Mouse (Mus musculus) urinary bladder, postnatal 4 days (tissue): ENCODE results near the gene Pex5.

Experiments
- DNase-seq, 2 experiments: peaks; one replicate each; pipeline ENCODE4 v3.0.0; 2021 to 2022; ENCODE audit warnings: low spot score in 2 of 2

Gene Pex5

GRCm38 (mm10) chr6:124414927-124415325, at the start of gene Pex5:
TSS of gene Pex5 (minus strand) at chr6:124415067.
- DNase-seq: peak; percentile 91 to 97

GRCm38 (mm10) chr6:124463881-124464291, 49.0 kb upstream of the Pex5 start:
- no peak for DNase-seq

DNA sequence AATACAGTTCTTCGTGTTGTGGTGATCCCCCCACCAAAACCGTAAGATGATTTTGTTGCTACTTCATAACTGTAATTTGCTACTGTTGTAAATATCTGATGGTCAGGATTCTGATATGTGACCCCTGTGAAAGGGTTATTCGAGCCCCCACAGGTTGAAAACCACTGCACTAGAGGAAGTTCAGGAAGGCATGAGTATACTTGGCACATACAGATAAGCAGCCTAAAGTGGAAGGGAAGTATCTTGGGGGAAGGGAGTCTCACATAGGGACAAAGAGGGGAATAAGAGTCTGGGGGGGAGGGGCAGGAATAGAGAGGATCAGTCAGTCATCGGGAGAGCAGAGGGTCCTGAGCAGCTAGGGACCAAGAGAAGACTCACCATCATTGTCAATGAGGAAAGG, 44.5 kb upstream of the Pex5 start:
- DNase-seq: no peak

DNA sequence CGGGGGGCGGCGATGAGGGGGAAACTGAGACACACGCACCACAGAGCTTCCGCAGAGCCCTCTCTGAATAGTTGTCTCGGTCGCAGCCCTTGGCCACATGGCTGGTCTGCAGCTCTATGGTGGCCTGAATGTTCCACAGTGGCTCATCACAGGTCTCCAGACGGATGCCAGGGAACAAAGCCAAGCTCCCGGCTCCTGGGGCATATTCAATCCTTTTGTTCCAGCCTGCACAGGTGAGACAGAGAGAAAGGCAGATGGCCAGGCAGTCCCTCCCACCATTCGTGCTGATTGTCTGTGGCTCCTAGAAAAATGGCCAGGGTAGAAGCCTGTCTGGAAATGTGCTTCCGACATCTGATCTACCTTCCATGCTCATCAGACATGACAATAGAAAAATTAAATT, 43.6 kb upstream of the Pex5 start:
- DNase-seq: no peak

- no peak for DNase-seq
Observed at GRCm38 (mm10) chr6:124457827-124458226, 43.0 kb upstream of the Pex5 start.

GRCm38 (mm10) chr6:124456243-124456642, 41.4 kb upstream of the Pex5 start:
- no peak for DNase-seq

DNA sequence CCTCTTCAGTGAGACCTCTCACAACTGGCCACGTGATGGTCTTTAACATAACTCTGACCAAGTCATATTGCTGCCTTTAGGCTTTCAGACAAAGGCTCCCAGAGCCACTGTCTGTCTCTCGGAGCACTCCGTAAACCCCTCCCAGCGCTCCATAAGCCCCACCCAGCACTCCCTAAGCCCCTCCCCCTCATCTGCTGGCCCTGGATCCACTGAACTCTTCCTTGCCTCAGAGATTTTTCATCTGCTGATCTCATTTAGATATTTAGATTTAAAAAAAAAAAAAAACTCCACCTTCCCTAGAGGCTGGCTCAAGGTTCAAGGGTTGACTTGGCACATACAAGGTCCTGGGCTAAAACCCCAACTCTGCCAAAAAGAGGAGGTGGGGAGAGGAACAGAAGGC, 38.9 kb upstream of the Pex5 start:
- DNase-seq: no peak

- no peak for DNase-seq
Observed at GRCm38 (mm10) chr6:124451995-124452394, 37.1 kb upstream of the Pex5 start.

- DNase-seq: no peak
Observed at GRCm38 (mm10) chr6:124449668-124450383, 35.0 kb upstream of the Pex5 start.

DNA sequence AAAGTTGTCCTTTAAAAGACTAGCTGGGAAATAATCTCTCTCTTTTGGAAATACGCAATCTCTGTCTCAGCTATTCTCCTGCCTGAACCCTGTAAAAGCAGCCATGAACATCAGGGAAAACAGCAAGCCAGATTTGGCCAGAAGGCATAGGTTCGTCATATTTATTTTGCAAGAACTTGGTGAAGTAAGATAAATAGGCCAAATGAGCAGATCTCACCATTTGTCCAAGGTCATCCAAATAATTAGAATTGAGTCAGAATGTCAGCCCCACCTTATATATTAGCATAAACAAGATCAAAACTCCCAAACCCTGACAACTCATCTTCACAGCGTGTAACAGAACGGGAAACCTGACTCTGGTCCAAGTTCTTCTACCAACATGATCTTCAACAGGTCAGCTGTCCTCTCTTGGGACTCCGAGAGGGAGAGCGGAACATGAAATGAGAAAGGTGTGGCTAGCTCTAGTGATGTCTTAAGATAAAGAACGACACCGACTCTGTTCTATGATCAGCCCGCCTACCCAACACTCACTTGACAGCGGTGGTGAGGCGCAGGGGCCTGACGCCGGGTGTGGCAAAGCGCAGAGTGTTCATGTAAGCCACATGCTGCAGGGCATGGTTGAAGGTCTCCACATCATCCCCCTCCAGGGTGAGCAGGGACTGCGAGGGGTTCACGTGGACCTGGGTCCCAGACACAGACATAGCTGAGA, 34.2 kb upstream of the Pex5 start:
- no peak for DNase-seq

- DNase-seq: no peak
Observed at GRCm38 (mm10) chr6:124448186-124448852, 33.5 kb upstream of the Pex5 start.

DNA sequence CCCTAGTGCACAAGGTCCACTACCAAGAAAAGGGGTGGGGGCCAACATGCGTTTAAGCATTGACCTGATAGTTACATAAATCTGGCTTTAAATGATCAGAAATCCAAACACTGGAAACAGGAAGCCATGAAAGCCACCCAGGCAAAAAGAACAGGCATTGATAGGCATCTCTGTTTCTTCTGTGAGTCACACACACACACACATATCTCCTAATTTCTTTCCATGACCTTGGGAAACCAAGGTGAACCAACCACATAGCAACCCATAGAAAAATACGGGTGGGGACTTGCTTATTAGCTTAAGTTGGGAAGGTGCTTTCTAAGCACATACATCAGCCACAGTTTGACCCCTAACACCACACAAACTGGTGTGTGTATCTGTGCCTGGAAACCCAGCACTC, 32.5 kb upstream of the Pex5 start:
- no peak for DNase-seq

DNA sequence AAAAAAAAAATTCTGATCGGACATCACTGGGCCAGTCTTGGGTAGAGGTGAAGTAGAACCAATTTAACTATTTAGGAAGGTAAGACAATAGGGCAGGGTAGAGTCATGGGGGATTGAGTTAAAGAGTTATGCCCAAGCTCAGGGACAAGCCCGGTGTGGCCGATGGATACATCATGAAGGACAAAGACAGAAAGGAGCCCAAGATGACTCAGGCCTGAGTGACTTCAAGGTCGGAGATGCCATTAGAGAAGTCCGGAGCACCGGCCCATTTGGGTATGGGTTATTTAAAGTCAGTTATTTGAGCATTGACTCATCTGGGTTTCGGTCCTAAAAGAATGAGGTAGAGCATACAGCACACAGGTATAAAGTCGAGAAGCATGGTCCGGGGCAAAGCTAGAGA, 31.6 kb upstream of the Pex5 start:
- DNase-seq: no peak

- no peak for DNase-seq
Observed at GRCm38 (mm10) chr6:124446024-124446423, 31.2 kb upstream of the Pex5 start.

- no peak for DNase-seq
Observed at GRCm38 (mm10) chr6:124443338-124443737, 28.5 kb upstream of the Pex5 start.

DNA sequence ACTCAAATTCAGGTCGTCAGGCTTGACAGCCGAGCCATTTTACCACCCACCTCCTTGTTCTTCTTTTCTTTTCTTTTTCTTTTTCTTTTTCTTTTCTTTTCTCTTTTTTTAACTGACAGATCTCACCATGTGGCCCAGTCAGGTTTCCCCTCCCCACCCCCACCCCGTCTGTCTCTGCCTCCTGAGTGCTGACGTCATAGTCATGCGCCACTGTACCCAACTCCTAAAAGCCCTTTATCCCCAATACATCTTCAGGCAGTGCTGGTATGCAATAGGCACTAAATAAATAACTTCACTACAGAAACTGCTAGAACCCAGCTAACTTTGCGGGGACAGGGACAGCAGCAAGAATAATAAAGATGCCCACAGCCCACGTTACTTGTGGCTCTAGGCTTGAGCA, 21.4 kb upstream of the Pex5 start:
- DNase-seq: no peak

GRCm38 (mm10) chr6:124435173-124435572, 20.3 kb upstream of the Pex5 start:
- DNase-seq: no peak

GRCm38 (mm10) chr6:124433688-124434324, 18.9 kb upstream of the Pex5 start:
- no peak for DNase-seq

DNA sequence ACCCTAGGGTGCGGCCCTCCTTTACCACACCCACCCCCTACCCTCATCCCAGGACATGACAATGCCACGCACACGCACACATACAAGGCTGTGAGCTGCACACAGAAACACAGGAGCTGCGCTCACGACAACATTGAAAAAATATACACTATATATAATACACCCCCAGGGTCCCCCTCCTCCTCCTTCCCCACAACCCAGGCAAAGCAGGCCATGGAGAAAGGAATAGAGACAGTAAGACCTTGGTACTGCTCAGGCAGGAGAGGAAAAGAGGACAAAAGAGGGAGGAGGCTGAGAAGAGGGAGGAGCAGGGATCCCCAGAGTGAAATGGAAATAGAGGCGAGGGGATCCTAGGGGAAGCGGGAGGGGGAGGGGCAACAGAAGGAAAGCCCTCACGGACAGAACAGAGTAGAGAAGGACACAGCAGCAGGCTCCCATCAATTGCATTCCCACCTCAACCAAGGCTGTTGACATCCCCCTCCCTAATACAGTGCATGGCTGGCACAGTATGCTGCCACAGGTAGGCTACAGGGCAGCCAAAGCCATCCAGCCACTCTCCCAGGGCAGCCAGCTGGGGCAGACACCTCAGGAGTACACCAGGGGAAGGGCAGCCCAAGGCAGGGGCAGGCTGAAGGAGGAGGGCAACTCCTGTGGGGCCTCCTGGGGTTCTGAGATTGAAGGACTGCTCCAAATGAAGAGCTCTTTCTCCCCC, 16.1 kb upstream of the Pex5 start:
- DNase-seq: no peak

GRCm38 (mm10) chr6:124430379-124430778, 15.5 kb upstream of the Pex5 start:
- DNase-seq: no peak

- no peak for DNase-seq
Observed at GRCm38 (mm10) chr6:124427791-124428576, 13.1 kb upstream of the Pex5 start.
